Mouse (Mus musculus): ENCODE measurements around the gene Slc6a16.
A peak's percentile ranks its signal among the peaks of the same experiment; 100 is the strongest.

Slc6a16 gene

DNA sequence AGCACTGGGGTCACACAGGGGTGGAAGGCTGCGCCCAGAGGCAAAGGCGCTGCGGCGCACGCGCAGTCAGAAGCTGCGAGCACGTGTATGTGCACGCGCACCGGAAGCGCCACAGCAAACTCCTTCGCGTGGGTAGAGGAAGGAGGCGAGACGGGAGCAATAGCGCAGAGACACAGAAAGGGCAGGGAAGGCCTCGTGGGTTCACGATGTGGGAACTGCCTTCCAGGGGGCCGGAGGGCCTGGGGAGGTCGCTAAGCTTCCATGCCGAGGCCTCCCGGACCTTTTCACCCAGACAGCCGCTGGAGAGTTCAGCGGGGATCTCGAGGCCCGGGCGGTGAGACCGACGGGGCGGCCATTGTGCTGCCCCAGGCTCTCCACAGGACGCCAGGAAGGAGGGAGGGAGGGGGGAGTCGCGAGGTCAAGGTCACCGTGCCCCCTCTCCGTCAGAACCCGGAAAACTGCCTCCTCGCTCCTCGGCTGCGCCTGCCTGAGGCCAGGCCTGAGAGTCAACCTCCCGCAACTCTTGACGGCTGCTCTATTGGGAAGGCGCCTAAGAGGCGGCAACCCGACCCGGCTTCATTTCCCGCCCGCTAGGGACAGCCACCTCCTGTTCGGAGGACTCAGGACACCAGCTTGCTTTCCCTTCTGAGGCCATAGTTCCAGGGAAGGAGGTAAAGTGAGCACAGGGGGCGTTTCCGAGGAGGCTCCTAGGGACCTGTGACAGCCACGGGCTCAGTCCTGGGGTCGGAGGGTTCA lies at the start of gene Slc6a16:
Slc6a16 (plus strand) TSS at position 453 of the 756 bp plus-strand sequence.
- DNase-seq (ENCODE audit: low spot score in 2 of 2) = no peak

DNA sequence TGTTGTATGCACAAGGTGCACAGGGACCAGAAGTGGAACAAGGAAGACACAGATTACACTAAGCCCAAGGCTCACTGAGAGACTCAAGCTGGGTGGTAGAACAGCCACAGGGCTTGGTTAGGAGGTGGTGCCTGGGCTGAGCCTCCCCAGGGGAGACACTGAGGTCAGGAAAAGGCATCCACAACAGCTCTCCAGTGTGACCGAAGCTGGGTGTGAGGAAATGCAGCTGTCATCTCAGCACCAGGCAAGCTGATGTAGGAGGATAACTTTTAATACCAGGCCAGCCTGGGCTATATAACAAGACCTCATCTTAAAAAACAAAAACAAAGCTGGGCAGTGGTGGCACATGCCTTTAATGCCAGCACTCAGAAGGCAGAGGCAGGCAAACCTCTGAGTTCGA lies 49.7 kb upstream of the Slc6a16 start:
- DNase-seq (ENCODE audit: low spot score in 2 of 2) = no peak

DNA sequence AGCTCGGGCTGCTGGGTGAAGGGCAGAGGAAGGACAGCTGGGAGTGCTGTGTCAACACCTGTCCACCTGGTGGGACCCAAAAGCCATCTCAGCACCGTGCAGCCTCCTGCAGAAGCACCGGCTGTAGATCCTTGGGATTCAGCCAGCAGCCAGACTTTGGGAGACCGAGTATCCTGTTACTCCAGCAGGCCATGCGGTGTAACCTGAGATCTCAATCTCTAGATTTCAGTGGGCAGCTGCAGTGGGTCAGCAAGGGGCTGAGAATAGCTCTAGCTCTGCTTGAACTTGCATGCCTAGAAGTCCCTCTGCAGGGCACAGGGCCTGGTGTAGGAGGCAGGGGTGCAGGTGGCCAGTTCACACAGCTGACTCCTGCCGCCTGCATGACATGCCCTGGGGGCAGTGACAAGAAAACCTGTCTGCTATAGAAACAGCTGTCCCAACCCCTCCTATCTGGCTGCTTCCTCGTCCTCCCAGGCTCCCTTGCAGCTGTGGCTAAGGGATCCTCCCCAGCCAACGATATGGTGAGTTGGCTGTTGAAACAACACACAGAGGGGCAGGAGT lies 49.0 kb upstream of the Slc6a16 start:
- no peak for DNase-seq (ENCODE audit: low spot score in 2 of 2)

DNA sequence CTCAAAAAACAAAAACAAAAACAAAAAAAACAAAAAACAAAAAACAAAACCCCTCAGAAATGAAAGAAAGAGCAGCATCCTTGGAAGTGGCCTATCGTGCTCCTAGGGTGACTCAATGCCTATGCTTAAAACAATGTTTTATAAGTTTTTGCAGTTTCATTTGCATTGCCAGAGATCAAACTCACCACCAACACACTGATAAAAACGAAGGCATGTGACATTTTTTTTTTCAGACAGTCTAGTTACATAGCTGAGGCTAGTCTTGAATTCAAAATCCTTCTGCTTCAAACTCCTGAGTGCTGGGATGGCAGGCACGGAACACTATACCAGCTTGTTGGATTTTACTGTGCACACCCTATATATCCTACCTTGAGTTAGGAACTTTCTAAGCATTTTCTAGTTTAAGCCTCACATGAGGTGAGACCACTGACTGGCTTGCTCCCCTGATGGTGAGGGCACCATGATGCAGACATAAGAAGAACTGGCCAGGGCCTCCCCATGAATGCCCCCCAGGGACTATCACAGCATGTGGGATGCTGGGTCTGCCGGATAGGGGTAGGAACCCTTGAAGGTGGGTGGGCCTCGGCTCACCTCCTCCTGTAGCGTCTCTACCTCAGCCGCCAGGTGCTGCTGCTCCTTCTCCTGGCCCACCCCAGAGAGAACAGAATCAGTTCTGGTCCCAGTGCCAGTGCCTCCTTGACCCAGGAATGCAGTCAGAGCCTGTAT lies 48.1 kb upstream of the Slc6a16 start:
- DNase-seq (ENCODE audit: low spot score in 2 of 2) = no peak

DNA sequence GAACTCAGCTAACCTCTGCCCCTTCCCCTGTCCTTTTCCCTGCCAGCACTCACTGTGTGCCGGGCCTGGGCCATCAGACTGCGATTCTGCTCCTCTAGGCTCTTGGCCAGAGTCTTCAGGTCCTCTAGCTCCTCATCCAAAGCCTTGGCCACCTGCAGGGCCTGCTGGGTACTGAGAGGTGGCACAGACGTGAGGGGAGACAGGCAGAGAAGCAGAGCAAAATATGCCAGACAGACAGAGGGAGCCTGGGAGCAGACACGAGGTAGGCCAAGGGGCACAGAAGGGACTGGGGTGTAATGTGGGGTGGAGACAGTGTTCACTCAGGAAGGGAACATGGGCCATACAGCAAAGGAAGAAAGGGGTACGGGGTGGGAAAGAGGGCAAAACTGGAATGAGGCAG lies 47.5 kb upstream of the Slc6a16 start:
- DNase-seq (ENCODE audit: low spot score in 2 of 2) = no peak

DNA sequence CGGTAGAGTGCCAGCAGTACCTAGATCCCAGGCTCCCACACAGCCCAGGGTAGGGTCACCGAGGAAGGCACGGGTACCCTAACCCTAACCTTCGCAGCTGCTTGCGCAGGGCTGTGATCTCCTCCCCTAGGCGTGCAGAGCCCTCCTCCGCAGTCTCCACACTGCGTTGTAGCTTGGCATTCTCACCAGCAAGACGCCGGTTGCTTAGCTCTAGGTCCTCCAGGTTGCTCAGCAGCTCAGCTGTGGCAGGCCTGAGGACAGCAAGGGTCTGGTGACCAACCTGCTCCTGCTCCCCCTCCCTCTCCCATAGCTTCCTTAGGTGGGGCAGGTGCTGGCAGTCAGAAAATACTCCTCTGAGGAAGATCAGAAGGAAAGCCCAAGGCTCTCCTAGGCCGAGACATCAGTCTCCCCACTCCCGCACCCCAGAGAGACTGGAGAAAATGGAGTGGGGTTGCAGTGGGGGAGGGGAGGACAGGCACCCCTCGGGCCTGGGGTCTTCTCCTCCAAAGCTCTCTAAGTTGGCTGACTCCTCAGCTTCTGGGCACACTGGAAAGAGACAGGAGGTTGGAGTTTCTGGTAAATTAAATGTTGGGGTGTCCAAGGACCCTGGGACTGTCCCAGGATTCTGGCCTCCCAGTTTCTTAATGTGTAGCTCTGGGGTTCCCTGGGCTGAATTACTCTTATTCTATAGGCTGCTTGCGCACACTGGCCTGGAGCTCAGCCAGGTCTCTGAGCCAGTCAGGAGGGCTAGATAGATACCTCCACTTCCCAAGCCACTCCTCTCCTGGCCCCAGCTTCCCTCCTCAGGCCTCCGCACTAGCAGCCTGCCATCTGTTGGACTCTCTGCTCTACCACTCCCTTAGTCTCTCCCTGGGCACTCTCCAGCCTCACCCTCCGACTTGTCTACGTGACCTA lies 46.8 kb upstream of the Slc6a16 start:
- DNase-seq (ENCODE audit: low spot score in 2 of 2) = no peak

DNA sequence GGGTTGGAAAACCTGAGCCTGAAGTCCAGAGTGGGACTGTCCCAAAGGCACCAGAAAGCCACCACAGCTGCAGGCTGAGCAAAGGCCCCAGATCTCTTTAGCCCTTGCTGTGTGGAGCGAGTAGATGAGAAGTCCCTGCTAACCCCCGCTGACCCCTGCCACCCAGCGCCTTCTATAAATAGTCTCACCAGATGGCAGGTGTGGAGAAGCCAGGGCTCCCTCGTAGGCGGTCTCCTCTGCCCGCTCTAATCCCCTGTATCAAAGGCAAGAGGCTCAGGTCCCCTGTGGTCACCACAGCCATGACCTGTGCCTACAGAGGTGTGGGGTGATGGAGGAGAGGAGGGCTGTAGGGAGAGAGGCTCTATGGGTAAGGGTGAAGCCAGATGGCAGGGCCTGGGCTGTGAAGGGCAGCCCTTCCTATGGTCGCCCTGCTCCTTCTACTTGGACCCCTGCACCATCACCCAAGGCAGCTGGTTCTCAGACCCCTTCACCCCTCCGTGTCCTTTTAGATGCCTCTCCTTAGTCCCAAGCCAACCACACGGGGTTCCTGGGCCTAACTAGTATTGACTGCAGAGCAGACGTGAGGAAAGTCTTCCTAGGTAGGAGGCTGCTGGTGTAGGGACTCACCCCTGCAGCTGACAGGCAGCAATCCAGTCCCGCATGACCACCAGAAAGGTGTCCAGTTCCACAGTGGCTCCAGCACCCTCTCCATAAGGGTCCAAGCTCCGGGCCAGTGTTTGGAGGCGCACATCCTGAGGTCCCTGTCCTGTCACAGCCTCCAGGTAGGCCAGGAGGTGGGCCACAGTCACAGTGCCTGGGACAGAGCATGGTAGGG lies 45.3 kb upstream of the Slc6a16 start:
- no peak for DNase-seq (ENCODE audit: low spot score in 2 of 2)

DNA sequence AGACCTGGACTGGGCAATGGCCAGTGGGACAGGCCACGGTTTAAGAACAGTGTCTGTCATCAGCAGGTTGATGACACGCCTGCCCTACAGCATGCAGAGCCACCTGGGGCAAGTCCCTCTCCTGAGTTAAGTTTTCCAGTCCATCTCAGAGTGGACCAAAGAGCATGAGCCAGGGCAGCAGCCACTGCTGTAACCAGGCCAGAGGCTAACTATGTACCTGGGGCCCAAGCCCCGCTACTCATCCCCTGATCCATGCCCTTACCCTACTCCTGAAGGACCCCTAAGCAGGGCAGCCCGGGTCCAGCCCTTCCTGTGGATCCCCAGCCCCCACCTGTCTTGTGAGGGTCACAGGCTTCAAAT lies 44.7 kb upstream of the Slc6a16 start:
- DNase-seq (ENCODE audit: low spot score in 2 of 2) = no peak

DNA sequence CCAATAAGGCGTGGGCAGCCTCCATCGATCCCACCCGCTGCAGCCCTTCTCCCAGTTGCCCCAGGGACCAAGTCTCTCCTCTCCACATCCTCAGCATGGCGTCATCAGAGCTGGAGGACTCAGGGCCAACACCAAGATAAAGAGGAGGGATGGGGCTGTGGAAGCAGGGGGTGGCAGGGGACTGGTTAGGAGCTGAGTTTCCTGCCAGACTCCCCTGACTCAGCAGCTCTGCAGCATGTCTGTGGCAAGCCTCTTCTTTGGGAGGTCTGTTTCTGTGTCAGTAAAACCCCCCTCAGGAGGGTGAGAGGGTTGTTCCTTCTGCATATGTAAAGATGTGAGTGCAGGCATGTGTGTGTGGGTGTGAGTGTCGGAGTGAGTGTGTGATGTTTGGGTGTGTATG lies 43.9 kb upstream of the Slc6a16 start:
- no peak for DNase-seq (ENCODE audit: low spot score in 2 of 2)

DNA sequence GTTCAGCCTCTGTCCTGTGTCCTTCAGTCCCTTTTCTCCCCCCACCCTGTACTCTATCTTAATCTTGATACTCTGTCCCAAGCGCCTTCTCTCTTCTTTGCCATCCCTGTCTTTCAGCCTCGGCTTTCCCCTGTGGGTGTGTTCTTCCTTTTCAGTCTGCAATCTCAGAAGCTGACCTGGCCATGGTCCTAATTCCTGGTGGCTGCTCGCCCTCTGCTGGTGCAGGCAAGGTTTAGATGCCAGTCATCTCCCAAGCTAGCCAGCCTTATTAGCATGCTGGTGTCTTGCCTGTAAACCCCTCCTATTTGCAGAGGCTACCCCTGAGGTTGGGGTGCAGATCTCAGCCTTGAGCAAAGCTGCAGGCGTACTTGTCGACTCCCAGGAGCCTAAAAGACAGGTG lies 42.5 kb upstream of the Slc6a16 start:
- peak; percentile 39 to 58 for DNase-seq (ENCODE audit: low spot score in 2 of 2)

DNA sequence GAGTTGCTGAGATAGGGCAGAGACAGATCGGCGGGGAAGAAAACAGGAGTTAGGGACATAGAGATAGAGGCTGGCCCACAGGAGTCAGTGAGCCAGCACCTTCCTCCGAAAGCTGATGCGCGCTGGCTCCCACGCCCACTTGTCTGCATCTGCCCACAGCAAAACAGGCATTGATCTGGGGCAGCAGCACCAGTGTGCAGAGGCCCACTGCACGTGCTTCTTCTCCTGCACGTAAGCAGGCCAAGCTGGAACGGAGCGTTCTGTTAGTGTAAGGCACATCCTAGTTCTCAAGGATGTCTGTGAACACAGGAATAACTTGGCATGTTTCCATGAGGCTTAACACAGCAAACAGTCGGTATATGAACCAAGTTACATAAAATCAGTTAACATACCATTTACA lies 41.9 kb upstream of the Slc6a16 start:
- no peak for DNase-seq (ENCODE audit: low spot score in 2 of 2)

DNA sequence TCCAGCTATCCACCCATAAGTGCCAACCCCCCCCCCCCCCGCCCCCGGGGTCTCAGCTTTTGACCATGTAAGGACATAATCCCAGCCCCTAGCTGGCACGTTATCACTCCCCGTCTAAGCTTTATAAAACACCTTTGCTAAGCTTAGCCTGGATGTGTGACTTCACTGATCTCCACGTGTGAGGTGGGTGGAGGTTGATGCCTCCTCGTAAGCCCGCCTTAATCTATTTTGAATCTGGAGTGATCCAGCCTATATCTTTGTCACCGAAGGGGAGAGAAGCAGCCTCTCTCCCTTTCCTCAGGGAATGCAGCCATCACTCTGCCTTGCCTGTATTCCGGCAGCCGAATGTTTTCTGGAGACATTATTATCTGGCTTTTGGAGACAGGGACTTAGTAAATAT lies 38.2 kb upstream of the Slc6a16 start:
- DNase-seq (ENCODE audit: low spot score in 2 of 2) = no peak

DNA sequence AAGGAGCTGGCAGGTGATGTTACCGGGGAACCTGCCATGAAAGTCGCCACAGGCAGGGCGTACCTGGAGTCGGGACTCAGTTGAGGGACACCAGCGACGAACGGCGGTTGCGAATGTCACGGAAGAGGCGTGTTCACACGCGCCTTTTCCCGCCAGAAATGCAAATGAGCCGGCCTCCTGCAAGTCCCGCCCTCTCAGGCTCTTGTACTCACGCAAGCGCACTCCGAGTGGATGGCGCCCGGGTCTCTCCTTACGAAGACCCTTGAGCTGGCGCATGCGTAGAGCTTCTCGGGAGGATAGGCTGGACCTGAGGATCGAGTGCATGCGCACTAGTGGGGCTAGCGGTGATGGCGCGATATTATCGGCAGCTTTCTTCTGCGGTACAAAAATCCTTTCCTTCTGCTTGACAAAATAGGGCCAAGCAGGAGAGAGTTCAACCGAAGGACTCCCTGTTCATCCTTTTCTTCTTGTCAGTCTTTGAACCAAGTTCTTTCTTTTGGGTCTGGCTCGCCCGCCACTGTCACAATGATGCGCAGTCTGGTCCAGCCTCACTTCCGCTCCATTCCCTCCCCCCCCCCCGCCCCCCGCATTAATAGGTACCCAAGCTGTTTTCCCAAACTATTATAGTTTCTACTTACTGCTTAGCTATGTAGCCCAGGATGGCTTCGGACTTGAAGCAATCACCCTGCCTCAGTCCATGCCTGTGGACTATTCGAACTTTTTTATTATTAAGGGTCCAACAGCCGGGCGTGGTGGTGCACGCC lies 36.3 kb upstream of the Slc6a16 start, which contains the start of gene Ccdc155:
Ccdc155 (minus strand) TSS at position 513 of the 764 bp plus-strand sequence.
- peak; percentile 39 to 75 for DNase-seq (ENCODE audit: low spot score in 2 of 2)

DNA sequence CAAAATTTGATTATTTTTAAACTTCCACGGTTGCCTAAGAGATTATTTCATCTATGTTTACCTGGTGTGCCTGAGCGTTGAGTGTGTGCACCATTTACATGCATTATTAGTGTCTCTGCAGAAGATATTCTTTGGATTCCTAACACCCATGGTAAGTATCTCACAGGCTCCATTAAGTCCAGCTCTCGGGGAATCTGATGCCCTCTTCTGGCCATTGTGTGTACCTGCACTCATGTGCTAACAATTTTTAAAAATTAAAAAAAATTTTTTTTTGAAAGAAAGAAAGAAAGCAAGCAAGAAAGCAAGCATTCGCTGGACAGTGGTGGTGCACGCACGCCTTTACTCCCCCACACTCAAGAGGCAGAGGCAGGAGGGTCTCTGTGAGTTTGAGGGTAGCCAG lies 32.6 kb upstream of the Slc6a16 start:
- DNase-seq (ENCODE audit: low spot score in 2 of 2) = no peak

DNA sequence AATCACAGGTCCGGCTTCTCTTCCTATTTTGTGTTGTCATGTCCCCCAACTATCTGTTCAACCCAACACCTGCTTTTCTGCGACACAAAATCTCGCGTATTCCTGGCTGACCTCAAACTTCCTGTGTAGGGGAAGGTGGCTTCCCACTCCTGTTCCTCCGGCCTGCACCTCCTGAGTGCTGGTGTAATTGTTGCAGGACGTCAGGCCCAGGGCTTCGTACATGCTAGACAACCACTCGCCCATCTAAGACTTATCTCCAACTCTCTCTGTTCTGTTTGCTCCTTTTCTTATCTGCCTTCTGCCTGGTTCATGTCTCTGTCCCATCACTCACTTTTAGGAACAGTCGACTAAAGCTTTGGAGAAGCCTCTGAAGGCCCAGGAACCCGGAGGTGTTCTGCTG lies 29.8 kb upstream of the Slc6a16 start:
- DNase-seq (ENCODE audit: low spot score in 2 of 2) = no peak

DNA sequence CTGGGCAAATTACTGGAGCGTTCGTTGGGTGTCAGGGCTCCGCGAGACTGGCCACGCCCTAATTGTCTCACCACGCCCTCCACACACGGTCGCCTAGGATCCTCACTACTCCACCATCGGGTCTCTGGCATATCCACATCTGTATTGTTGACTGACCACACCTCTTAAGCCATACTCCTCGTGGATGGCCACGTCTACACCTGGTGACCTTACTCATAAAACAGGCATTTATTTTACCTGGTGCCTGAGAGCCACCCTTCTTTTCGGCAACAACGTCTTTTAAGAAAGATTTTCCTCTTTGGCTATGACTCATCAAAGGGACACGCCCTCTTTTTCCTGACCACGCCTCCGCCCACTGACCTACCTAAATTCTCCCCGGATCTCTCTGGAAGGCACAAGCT lies 29.0 kb upstream of the Slc6a16 start, which contains the start of gene Dkkl1:
Dkkl1 (minus strand) TSS at position 297 of the 401 bp plus-strand sequence.
- no peak for DNase-seq (ENCODE audit: low spot score in 2 of 2)

DNA sequence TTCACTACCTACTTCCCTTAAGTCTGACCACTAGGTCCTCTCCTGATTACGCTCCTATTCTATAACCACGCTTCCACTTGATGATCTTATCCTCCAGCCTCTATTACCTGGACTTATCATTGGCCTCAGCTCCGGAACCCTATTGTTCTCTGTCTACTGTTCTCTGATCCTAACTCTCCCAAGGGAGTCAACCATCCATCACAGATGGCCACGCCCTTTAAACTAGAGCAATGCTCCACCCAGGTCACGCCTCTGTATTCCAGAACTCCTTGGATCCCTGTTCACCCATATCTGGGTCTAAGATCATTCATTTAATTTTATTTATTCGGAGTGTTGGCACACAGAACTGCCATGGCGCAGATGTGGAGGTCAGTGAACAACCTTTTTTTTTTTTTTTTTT lies 28.5 kb upstream of the Slc6a16 start:
- DNase-seq (ENCODE audit: low spot score in 2 of 2) = no peak

DNA sequence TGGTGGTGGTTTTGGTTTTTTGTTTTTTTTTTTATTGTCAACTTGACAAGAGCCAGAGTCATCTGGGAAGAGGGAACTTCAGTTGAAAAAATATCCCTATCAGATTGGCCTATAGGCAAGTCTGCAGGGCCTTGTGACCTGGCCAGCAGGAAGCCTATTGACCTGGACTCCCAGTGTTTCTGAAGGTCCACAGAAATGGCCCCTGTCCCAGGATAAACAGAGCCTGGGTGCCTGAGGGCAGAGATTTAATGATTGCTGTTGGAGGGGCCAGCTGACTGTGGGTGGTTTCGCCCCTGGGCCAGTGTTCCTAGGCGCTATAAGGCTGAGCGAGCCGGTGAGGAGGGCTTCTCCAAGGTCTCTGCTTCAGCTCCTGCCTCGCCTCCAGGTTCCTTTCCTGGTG lies 27.2 kb upstream of the Slc6a16 start:
- no peak for DNase-seq (ENCODE audit: low spot score in 2 of 2)

DNA sequence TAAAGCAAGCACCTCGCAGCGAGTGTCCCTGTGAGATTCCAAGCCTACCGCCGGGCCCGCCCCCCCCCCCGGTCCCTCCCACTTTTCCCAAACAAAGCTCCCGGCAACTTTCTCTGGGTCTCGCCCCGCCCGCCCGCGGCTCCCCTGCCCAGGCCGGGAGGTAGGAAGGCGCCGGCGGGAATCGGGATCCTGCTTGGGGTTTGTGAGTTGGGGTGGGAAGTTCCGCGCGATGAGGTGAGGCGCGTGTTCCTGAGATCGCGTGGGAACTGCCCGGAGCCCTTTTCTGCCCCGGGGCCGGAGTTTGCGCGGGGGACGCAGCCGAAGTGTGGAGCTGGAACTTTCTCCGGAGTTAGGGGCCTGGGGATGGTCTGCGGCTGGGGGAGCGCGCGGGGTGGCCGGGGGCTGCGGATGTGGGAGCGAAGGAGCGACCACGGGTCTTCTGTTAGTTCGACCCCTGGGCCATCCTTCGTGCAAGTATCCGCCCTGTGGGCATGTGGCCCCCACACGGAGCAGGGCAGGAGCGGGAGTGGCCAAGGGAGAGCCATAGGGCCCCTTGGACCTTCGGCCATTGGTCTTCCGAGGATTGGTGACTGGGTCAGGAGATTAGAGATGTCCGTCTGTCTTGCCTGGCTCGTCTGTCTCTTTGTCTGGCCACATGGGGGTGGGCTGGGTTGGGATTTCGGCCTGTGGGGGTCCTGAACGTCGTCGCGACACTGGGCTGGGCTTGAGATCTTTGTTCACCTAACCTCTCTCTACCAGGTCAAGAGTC lies 25.0 kb upstream of the Slc6a16 start, which contains the start of gene Tead2:
Tead2 (plus strand) TSS at position 81 of the 769 bp plus-strand sequence.
- no peak for DNase-seq (ENCODE audit: low spot score in 2 of 2)
